Mouse (Mus musculus) inflammation-experienced regulatory T-cells, adult 6 months (primary cell): Measurements from ENCODE around the gene Prl2b1. TPM values are rescaled to one million over a fixed set of nuclear protein-coding genes. Genes with fewer than 3 reads are reported as not detected.

Experiments used
- ATAC-seq: one replicate; pipeline ENCODE4 v1.8.0; 2017
- polyA plus RNA-seq, 3 experiments: library from polyadenylated mRNA; unstranded; fragments of 100-300 nt; shearing (Covaris generic); gene quantifications; one replicate each; pipeline ENCODE4 v1.2.1; 2017

Gene Prl2b1
- not detected for polyA plus RNA-seq

DNA sequence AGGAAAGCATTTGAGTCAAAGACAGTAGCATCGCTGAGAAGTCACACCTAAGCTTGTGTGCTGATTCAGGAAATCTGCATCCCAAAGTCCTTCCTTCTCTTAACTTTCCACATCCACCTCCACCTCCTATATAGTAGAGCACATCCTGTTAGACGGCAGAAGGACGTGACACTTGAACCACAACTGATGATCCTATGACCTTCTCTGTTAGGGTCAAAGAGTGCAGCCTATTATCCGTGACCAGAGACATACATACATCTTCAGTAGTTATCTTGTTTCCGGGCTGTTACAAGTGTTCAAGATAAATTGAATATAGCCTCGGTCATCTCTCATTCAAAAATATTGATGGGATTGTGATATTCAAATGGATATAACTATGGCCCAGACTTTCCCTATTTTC, at the start of gene Prl2b1:
Prl2b1 (minus strand) TSS at position 101 of the 400 bp plus-strand sequence.
- ATAC-seq: no peak

DNA sequence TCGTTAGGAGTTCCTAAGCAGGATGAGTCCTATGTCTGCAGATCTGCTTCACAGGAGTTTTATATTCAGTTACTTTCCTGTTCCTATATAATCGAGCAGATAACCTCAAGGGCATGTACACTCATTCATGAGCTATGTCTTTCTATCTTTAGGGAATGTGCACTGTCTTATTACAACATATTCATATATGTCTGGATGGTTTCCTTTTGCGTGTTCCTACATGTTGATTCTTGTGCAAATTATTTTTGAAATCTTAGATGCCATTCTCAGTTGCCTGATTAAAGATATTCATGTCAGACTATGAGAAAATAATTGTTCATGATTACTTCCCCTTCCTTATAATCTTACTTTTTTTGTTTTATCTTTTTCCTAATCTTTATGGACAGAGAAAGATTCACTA, 47.9 kb upstream of the Prl2b1 start, which contains the start of gene Prl8a6:
Prl8a6 (minus strand) TSS at position 101 of the 400 bp plus-strand sequence.
- ATAC-seq: no peak

- ATAC-seq: no peak
Measured at GRCm38 (mm10) chr13:27433159-27433558, 42.5 kb upstream of the Prl2b1 start.

DNA sequence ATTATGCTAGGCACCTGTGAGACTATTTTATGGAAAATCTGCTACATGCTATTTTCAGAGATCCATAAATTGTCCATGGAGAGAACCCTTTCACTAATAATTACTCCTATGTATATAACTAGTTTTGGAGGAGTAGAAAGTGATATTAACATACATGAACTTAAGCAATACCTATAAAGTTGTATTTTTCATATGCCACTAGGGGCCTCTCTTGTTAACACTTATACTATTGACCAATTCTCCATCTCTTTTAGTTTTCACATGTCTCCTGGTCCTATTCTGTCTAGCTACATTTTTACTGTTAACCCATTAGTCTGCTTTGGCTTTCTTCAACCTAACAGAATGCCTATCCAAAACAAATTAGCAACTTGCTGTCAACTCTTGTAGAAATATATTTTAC, 23.0 kb upstream of the Prl2b1 start:
- no peak for ATAC-seq

DNA sequence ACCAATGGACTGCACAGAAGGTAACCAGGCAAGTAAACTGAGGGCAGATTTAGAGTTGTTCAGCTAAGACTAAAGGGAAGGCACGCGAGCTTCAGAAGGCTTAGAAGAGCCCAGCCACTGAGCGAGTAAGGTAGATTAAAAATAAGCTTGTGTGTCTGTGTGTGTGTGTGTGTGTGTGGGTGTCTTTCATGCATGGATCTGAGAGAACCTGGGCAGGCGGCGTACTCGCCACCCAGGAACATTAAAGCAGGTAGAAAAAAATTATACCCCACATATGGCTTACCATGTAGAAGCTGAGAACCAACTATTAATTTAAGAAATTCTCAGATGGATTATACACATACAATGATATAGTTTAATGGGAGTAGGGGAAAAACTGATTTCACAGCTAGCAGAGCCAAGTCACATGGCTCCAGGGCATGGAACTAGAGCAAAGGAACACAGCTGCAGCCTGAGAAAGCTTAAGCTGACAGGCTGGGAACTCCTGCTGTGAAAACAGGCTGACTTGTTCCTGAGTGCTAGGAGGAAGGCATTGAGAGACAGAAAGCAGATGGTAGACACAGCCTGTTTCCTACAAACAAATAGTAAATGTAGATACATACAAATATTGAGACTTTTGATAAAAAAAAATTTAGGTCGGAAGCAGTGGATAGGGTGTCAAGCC, 8.5 kb upstream of the Prl2b1 start:
- ATAC-seq: no peak

- no peak for ATAC-seq
Measured at GRCm38 (mm10) chr13:27345373-27345772, 45.3 kb downstream of the Prl2b1 start, which contains the start of gene Prl8a2. Gene Prl8a2, plus strand, starts transcription at chr13:27345673.

- ATAC-seq: no peak
Measured at GRCm38 (mm10) chr13:27342733-27343275, 47.8 kb downstream of the Prl2b1 start.

- ATAC-seq: no peak
Measured at GRCm38 (mm10) chr13:27334989-27335388, 55.7 kb downstream of the Prl2b1 start.

Other genes with a start within 250 kb of the Prl2b1 start
- gene Prl3d3, start 234.1 kb downstream of the Prl2b1 start, polyA plus RNA-seq: not detected
- gene Prl3c1, start 194.2 kb downstream of the Prl2b1 start, polyA plus RNA-seq: not detected
- not detected for gene Prl3b1, start 149.0 kb downstream of the Prl2b1 start, polyA plus RNA-seq
- not detected for gene Prl3a1, start 131.4 kb downstream of the Prl2b1 start, polyA plus RNA-seq
- gene Prl6a1, start 78.2 kb downstream of the Prl2b1 start, polyA plus RNA-seq: not detected
- gene Prl8a2, start 45.2 kb downstream of the Prl2b1 start, polyA plus RNA-seq: not detected
- gene Prl8a6, start 47.8 kb upstream of the Prl2b1 start, polyA plus RNA-seq: not detected
- gene Prl8a8, start 122.4 kb upstream of the Prl2b1 start, polyA plus RNA-seq: not detected
- not detected for gene Prl8a9, start 173.8 kb upstream of the Prl2b1 start, polyA plus RNA-seq
- not detected for gene Prl8a1, start 191.3 kb upstream of the Prl2b1 start, polyA plus RNA-seq
- not detected for gene Prl7b1, start 219.7 kb upstream of the Prl2b1 start, polyA plus RNA-seq